Mouse (Mus musculus) embryo, embryonic 11 days (tissue): ENCODE data around the gene Layn.

Source experiments
- DNase-seq: peaks from one replicate; pipeline ENCODE4 v3.0.0-alpha.2; 2015

Layn gene

DNA sequence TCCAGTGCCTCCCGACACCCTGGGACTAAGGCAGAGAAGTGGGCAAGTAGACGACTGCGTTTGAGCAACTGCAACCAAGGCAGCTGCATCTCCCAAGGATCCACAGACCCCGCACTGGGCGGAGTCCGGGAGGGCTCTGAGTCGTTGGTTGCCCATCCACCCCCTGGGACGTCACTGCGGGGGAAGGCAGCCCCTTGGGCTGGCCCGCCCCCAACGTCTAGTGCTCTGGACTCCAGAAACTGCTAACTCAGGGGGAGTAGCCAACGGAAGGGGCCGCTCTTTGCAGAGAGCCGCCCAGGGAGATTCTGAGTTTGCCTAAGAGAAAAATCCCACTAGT, at the start of gene Layn:
Gene Layn, minus strand, starts transcription at position 116 of the 337 bp plus-strand sequence.
- DNase-seq = peak; percentile 92

DNA sequence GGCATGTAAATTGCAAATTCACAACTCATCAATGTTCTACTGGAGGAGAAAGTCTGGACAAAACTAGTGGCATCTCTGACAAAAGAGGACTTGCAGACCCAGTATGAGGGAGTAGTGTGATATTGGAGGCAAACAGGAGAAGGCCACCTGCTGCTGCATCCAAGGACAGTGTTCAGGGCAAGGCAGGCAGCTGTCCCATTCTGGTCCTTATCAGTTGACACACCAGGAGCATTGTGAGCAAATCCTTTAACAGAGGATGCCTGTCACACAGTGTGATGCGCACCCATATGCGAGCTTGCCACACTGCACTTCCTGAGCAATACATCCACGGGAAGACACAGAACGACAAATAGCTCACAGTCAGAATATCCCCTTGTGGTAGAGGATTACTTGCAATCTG, 37.9 kb upstream of the Layn start:
- DNase-seq = no peak

DNA sequence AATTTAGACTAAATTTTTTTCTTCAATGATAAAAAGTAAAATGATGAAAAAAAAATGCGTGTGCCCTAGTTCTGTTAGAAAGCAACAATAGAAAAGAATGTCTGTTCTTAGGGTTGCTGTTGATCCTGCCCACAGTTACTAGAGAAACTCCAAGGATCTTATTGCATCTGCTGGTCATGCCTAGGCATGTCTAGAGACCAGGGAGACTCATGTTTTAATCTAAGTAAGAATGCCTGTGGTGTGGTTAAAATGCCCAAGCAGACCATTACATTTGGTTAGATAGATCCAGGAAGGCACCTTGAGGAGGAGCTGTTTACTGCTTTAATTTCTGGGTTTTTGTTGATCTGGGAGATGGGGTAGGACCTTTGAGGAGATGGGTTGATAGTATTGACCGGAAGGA, 28.9 kb upstream of the Layn start:
- no peak for DNase-seq

DNA sequence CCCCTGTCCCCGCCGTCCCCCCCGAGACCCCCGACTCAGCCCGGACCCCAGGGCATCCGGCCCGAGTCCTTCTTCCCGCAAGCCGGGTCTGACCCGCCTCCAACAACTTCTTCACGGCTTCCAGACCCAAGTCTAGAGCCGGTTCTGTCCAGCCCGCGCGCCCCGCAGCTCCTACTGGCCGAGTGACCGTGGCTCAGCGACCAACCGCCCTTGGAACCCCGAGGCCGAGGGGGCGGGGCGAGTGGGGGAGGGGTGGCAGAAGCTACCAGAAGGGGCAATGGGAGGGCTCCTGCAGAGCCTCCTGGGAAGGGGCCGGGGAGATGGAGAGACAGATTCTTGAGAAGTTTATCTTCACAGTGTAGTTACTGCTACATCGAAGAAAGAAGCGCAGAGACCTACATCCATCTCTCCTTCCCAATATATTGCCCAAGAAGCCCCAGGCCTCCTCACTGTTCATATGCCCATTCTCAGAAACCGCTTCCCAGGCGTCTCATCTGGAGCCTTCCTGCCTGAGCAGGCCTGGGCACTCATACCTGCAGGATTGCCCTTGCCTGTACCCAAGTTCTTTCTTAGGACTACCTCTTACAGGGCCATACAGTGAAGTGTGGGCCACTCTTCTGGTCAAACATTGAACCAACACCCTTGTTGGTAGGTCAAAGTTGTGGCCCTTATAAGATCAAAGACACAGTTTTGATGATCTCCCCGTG, 27.1 kb upstream of the Layn start:
- peak; percentile 72 for DNase-seq

DNA sequence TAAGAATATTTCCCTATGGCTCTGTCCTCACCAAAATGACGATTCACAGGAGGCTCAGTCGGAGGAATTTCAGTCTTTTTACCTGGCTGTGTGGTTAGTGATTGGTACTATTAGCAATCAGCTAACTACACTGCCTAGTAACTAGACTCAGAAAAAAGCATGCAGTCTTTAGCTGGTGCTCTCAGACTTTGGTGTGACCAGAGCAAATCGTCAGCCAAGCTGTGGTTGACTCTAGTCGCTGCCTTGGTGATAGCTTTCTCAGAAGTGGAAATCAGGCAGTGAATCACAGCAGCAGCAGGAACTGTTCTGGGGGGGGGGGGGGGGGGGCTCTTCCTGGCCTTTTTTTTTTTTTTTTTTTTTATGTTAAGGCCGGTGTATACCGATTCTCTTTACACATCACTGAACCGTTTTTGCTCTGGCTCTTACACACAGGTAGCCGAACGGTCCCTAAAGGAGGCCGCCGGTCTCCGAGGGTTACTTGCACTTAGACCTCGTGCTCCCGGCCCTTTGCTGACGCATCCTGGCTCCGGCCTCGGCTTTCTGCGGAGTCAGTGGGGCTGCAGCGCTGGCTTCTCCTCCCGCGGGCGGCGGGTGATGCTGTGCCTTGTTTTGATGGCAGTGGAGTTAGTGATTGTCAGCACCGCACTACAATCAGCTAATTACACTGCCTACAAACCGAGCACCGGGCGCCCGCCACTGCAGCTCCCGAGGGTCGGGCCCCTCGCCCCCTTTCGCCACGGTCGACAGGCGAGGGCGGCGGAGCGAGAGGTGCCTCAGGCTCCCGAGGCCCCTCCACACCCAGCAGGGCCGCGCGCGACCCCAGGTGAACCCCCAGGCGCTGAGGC, 26.3 kb upstream of the Layn start:
- peak; percentile 78 for DNase-seq

DNA sequence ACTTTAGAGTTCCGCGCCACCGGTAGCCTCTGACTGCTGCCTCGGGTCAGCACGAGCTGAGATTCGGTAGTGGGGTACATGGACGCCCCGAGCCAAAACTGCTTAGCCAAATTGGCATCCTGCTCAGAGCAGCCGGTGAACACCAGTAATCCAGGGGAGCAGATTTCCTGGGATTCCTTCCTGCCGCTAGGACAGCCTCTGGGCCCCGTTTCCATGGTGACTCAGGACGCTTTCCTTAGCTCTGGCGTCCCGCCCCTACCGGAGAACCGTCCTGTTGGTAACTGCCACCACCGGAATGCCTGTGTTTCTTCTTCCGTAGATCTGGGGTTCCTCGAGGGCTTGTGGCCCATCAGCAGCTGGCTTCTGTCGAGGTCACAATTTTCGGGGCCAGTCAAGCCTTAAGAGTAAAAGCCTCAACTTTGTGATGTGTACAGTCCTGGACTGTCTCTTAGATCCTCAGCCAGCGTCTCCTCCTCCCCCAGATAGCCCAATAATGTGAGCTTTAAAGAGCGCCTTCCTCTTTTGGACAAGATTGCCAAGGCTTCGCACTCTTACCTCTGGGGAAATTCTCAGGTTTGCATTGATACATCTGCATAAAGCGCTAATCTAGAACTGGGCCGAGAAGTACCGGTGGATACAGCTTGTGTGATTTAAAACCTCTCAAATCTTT, 25.0 kb upstream of the Layn start, which contains the start of gene 4833427G06Rik:
Gene 4833427G06Rik, minus strand, starts transcription at position 323 of the 670 bp plus-strand sequence.
- DNase-seq = peak; percentile 90

DNA sequence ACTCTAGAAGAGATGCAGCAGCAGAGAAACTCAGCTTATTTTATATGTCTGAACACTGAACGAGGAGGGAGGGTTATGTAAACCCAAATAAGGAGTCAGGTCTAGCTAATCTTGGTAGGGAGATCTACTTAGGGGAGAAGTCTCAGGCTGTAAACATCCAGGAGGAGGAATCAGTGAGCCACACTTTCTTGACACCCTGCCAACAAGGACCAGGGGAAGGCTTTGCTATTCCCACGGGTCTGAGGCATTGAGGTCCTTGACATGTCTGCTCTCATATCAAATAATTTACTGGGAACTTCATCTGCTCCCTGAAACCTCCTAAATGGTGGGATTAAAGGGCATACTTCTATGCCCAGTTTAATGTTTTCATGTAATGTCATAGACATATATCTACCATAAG, 19.4 kb upstream of the Layn start:
- DNase-seq = no peak

DNA sequence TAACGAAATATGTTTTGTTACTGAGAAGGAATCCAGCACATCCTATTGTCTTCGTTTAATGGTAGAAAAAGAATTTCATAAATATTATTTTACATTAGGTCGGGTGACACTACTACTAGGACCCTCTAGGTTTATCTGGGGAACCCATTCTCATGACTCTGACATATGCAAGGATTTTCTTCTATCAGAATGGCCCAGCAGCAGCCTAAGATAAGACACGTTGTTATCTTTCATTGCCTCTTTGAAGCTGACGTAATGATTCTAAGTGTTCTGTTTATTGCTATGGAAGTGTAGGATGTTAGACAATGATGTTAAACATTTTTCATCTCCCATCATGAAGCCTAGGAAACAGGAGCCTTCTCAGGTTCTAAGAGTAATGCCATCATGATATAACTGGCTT, 16.8 kb upstream of the Layn start:
- DNase-seq = no peak

DNA sequence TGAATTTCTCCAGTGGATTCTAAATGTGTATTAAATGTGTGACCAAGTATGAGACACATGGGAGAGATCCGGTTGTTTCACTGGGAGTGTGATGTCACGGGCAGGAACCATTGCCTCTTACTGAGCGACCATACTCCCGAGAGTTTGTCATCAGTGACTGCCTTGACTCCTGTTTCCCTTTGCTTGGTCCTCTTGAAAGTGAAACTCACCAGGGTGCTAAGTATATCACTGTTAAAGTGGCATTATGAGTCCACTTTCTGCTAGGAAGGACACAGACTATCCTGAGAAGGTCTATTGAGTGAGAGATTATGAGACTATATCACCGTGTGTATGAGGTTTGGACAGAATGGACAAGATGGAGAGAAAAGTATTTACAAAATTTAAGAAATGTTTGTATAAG, 4.7 kb upstream of the Layn start:
- no peak for DNase-seq

DNA sequence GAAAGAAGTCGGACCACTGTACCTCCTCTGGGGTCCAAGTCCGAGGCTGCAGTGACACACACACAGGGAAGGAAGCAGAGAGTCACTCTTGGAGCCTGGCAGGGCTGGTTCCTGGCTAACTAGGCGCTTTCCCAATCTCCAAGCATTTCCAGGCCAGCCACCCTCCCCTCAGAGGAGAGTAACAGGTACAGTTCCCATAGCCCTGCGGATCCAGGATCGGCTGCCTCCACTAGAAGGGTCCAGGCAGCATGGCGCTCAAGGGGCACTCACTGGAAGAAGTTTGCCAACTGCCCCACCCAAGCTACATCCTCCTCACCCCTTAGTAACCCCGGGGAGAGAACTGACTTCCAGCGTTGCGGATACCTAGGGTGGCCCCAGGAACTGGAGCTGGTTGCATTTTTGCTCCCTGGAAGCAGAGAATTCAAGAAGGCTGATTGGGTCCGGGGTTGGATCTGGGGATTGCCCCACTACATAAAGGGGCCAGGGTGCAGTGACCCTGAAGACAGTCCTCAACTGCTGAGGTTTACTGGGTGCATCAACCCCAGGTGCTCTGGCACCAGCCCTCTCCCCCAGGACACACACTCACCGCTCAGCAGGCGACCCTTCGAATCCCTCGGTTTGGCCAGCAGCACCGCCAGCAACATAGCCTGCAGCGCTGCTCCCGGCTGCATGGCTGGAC, 455 bp downstream of the Layn start:
- peak; percentile 44 for DNase-seq

DNA sequence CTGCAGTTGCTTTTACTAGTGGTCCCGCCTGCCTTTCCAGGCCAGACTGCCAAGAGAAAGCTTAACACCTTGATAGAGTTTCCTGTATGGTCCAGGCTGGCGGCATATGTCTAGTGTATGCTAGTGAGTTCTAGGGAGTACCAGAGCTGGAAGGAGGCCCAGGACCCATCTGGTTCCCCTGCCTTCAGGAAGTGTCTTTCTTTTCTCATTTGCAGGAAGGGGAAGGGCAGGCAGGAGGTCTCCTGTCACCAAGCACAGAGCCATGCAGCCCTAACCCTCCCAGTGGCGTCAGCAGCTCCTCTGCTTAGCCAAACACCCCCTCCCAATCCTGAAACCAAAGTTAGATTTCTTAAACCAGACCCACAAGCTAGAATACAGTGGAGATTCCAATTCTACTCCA, 1.1 kb downstream of the Layn start:
- DNase-seq = peak; percentile 12

DNA sequence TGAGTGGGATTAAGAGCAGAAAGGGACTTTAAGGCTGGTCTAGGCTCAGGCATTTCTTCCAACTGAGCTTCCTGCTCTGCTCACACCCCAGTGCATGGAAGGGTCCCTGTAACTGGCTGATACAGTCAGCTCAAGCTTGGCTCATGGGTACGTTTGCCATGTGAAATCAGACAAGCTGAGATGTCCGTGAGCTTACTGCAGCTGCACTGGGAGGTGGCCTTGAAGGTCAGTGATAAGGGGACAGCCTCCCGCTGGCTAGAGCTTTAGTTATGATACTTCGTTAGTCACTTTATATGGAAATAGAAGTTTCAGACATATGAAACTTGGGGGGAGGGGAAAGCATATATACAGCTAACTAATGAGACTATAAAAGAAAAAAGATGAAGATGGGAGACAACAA, 6.1 kb downstream of the Layn start:
- no peak for DNase-seq

DNA sequence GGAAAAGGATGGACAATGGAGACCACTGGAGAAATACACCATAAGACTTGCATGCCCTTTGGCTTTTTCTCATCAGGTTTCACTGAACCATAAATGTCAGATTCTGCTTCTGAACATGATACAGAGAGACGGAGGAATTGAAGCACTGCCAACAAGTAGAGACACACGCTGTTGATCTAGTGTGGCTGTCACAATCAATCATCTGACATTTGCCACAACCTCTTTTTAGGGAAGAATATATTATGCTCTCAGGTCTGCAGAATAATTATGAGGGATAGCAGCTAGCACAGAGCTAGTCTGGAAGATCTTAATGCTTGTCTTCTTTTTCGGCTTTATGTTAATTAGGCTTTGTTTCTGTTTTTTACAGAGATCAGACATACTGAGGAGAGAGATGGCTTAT, 8.7 kb downstream of the Layn start:
- DNase-seq = no peak

DNA sequence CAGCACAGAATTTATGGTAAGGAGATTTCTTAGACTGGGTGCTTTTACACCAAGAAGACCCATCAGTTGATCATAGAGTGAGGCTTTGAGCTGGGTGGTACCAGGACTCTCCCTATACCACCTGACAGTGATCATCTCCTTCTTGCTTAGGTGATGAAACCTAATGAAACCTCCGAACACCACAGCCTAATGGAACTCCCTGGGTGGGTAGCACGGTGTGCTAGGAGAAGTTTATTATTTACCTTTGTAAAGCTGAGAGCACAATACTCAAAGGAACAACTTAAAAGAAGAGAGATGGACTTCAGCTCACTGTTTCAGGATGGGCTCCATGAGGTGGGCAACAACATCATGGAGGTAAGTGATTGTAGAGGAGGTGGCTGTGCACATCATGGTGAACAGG, 16.3 kb downstream of the Layn start, which contains the start of gene Btg4:
Gene Btg4, plus strand, starts transcription at position 301 of the 400 bp plus-strand sequence.
- no peak for DNase-seq

DNA sequence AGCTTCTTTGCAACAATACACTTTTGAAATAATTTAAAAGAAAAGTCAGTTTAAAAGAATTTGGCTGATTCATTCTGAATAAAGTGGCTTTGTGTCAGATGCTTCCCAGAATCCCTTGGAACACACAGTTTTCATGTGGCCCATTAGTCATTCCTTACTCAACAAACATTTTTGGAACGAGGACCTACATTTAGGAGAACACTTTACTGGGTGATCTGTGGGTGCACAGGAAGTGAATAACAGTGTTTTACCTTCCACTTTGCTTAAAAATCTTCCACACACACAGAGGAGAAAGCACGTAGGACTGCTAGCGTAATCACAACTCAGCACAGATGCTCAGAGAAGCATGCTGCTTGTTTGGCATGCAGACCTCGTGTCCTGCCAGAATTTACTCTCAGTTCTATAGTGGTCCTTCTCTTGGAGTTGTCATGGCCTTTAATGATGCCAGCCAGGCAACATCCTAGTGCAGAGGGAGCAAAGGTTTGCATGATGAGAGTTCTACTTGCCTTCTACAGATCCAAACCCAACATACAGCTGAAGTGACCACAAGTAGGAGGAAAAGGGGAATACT, 17.9 kb downstream of the Layn start:
- DNase-seq = no peak

DNA sequence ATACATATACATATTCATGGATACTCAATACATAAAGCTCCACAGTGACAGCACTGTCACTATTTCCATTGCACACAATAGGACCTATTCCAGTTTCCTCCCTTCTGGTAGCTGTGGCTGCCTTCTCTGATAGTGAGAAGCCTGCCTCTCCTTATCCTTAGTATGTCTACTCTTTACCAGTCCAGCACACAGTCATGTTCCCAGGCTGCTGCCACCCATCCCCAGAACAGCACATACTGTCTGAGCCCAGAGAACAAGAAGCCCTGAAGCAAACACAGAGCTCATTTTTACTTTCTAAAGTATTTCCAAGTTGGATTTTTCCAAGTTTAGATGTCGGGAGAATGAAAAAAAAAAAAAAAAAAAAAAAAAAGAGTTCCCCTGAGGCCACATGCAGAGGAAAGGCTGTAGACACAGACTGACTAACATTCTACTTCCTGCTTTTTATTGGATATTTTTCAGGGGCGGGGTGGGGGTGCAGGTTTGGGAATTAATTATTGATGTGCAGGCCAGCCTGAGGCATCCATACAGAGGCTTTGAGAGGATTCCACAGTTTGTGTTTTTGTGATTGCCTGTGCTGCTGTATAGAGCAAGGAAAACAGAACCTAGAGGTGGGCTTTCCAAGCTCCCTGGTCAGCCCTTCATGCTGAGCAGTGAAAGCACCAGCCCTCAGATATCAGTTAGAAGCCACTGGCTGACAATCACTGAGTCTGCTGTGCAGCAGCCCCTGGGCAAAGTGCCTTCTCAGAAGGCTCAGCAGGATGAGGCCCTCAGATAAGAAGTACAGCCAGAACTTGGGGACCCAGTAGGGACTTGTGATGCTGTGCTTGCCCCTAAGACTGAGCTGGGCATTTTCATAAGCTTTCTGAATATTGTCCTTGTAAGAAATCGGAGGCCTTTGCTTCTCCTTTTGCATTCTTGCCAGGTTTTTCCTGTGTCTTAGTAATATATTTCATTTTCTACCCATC, 20.3 kb downstream of the Layn start:
- DNase-seq = no peak

DNA sequence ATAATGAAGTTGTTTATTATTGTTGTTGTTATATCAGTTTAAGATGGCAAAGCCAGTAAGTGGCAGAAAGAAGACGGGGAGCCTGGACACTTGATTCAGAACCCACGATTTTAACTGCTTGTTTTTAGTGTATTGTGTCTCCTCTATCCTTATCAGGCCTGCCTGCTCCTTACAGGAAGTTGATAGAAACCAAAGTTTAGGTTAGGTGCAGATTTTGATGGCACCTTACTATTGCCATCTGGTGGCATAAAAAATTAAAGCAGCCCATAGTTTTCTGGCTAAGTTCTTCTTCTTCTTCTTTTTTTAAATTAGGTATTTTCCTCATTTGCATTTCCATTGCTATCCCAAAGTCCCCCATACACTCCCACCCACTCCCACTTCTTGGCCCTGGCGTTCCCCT, 24.7 kb downstream of the Layn start:
- no peak for DNase-seq

DNA sequence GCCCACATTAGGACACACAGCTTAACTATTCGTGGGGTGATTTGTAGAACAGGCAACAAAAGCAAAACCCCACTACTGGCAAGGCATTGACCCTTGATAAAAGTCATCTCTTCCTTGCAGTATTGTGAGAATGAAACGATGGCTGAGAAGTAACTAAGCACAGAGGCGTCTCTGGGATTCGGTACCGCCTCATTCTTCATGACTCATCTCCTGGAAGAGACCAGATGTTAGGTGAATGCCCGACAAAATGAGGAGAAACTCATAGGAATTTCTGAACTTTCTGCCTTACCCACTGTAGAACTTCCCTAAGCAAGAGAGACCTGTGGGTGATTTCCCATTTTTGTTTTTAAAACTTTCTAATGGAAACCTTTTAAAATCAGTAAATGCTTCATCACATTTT, 34.8 kb downstream of the Layn start:
- DNase-seq = no peak

DNA sequence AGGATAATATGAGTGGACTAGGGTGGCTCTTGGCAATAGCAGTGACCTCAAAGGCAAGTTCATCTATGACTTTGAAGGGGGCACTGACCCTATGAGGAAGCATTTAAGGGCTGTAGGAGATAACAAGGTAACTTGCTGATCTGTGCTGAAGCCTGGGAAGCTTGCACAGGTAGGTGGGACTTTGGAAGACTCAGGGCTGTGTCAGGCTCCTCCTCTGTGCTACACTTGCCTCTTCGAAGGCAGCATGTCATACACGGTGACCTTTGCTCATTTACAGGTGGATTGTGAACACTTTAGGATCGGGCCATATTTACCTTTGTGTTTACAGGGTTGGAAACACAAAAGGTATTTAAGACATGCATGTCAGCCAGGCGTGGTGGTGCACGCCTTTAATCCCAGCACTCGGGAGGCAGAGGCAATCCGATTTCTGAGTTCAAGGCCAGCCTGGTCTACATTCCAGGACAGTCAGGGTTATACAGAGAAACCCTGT, 35.4 kb downstream of the Layn start:
- no peak for DNase-seq

DNA sequence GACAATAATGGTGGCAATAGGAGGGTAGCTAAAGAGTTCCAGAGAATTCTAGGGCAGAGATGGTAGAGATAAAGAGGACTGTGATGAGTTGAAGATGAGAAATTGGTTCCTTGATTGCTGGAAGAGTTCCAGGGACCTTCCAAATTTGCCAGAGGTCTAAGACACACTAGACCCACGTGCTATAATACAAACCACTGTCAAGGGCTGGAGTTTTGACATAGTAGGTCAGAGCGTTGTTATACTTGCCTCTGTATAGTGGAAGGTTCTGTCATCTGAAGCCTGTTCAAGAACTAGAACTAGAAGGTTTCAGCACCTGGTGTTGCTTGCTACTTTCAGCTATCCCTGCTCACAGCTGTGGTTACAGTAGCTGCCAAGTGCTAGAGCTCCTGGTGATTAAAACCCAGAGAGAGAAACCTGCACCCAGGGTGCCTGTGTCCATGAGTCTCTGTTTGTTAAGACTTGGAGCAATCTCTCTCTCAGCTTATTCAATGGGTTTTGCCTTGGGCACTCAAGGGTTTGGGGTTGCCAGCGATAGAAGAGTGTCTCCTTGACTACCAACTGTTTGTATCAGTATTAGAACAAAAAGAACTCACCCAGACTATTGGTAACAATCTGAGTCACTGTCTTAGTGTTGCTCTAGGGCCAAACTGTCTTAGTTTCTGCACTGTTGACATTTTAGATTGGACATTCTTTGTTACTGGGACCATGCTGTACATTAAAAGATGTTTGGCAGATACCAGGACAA, 43.9 kb downstream of the Layn start:
- DNase-seq = no peak

DNA sequence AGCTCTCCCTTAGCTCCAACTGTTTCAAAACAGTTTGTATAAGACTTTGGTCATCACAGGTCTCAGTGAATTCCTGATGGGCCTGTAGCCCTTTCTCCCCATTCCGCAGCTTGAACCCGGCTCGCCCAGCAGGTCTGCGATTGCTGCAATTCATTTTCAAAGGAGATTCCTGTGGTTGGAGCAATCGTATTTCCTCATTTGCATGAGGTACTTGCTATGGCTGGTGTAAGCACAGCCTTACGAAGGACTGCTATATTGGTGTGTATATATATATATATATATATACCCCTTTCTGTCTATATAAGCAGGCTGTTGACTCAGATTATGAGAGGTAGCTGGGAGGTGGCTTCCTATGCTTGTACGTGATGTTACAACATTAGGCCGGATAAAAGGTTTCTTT, 44.6 kb downstream of the Layn start:
- no peak for DNase-seq
